Mouse (Mus musculus): Measurements from ENCODE around the gene Cinp. TPM values are rescaled to one million over a fixed set of nuclear protein-coding genes. Genes with fewer than 3 reads are reported as not detected.

The Cinp gene
- polyA plus RNA-seq, 1 experiment from 2014 or later, result 67.3 TPM

- Histone ChIP-seq H3K36me3 (no peaks in the 10 kb centered on the region), H3K4me2 (no peak overlapping the region), H3K9me3 (no peaks in the 10 kb centered on the region), H3K9ac (no peak overlapping the region), H3K4me1 (replicated peaks) (peaks cover 43% of the 10 kb centered on the region), H3K27ac (no peak overlapping the region), H3K27me3 (peaks cover 32% of the 10 kb centered on the region), H3K4me3 (no peak overlapping the region)
- no peak for ATAC-seq (ENCODE audit: low FRiP score)
- 70% methylated on average over 5 of the region's 5 CpGs for WGBS
Observed at GRCm38 (mm10) chr12:110841731-110842493, 47.0 kb downstream of the Cinp start.

- Histone ChIP-seq H3K4me1 (replicated peaks) (peaks cover 42% of the 10 kb centered on the region), H3K9me3 (no peaks in the 10 kb centered on the region), H3K36me3 (no peaks in the 10 kb centered on the region), H3K9ac (peak within 1 kb of the TSS; percentile 77), H3K27me3 (peaks cover 19% of the 10 kb centered on the region), H3K4me3 (peak within 1 kb of the TSS; percentile 71), H3K4me2 (peak within 1 kb of the TSS; percentile 68), H3K27ac (peak within 1 kb of the TSS; percentile 71)
- WGBS, result under 1% methylated on average over 71 of the region's 71 CpGs
- peak; percentile 86 for ATAC-seq (ENCODE audit: low FRiP score)
Observed at GRCm38 (mm10) chr12:110840348-110841198, 48.4 kb downstream of the Cinp start, which contains the start of gene Mok. Gene Mok, minus strand, starts transcription at chr12:110840939.

- WGBS, result 84% methylated on average over 8 of the region's 8 CpGs
- Histone ChIP-seq H3K27ac (peak overlapping the region; percentile 80), H3K4me3 (no peak overlapping the region), H3K4me1 (replicated peaks) (peaks cover 23% of the 10 kb centered on the region), H3K9me3 (no peaks in the 10 kb centered on the region), H3K4me2 (no peak overlapping the region), H3K36me3 (no peaks in the 10 kb centered on the region), H3K9ac (no peak overlapping the region), H3K27me3 (no peaks in the 10 kb centered on the region)
- ATAC-seq (ENCODE audit: low FRiP score), result no peak
Observed at GRCm38 (mm10) chr12:110837850-110838249, 51.1 kb downstream of the Cinp start.

- 36% methylated on average over 5 of the region's 5 CpGs for WGBS
- no peak for ATAC-seq (ENCODE audit: low FRiP score)
- H3K9ac ChIP-seq, result peak overlapping the region; percentile 53; the same call in 1 of the 2 replicates
Observed at GRCm38 (mm10) chr12:110837192-110837841, 51.6 kb downstream of the Cinp start.

GRCm38 (mm10) chr12:110836729-110837128, 52.2 kb downstream of the Cinp start:
- Histone ChIP-seq H3K27ac (peak overlapping the region; percentile 80), H3K27me3 (no peaks in the 10 kb centered on the region), H3K4me3 (no peak overlapping the region), H3K4me1 (replicated peaks) (peaks cover 23% of the 10 kb centered on the region), H3K9me3 (no peaks in the 10 kb centered on the region), H3K36me3 (no peaks in the 10 kb centered on the region), H3K4me2 (peak overlapping the region; percentile 20; the same call in 1 of the 2 replicates), H3K9ac (peak overlapping the region; percentile 53; the same call in 1 of the 2 replicates)
- WGBS, result 45% methylated on average over 6 of the region's 6 CpGs
- ATAC-seq (ENCODE audit: low FRiP score), result no peak

More at GRCm38 (mm10) chr12:110837192-110837841, 51.6 kb downstream of the Cinp start:
- Histone ChIP-seq H3K4me2 (peak overlapping the region; percentile 20; the same call in 1 of the 2 replicates), H3K27ac (peak overlapping the region; percentile 80), H3K27me3 (no peaks in the 10 kb centered on the region), H3K9me3 (no peaks in the 10 kb centered on the region), H3K4me1 (replicated peaks) (peaks cover 23% of the 10 kb centered on the region), H3K36me3 (no peaks in the 10 kb centered on the region), H3K4me3 (no peak overlapping the region)

- Histone ChIP-seq H3K9me3 (no peaks in the 10 kb centered on the region), H3K4me1 (replicated peaks) (peaks cover 22% of the 10 kb centered on the region), H3K27ac (no peak overlapping the region), H3K36me3 (no peaks in the 10 kb centered on the region), H3K4me3 (no peak overlapping the region), H3K9ac (no peak overlapping the region), H3K4me2 (no peak overlapping the region), H3K27me3 (no peaks in the 10 kb centered on the region)
- 96% methylated on average over 3 of the region's 3 CpGs for WGBS
- ATAC-seq (ENCODE audit: low FRiP score), result no peak
Observed at GRCm38 (mm10) chr12:110835182-110835581, 53.8 kb downstream of the Cinp start.

GRCm38 (mm10) chr12:110830293-110831024, 58.5 kb downstream of the Cinp start:
- no peak overlapping the region for H3K27ac ChIP-seq
- no peak overlapping the region for H3K4me2 ChIP-seq
- H3K9me3 ChIP-seq, result no peaks in the 10 kb centered on the region
- no peak overlapping the region for H3K9ac ChIP-seq
- no peak overlapping the region for H3K4me3 ChIP-seq
- no peaks in the 10 kb centered on the region for H3K27me3 ChIP-seq
- no peak for ATAC-seq (ENCODE audit: low FRiP score)
- peaks cover 4% of the 10 kb centered on the region; the same call in 1 of the 2 replicates for H3K36me3 ChIP-seq
- WGBS, result 83% methylated on average over 10 of the region's 11 CpGs
- H3K4me1 ChIP-seq (replicated peaks), result no peaks in the 10 kb centered on the region; the same call in 1 of the 2 replicates

GRCm38 (mm10) chr12:110828908-110829307, 60.0 kb downstream of the Cinp start:
- no peaks in the 10 kb centered on the region for H3K9me3 ChIP-seq
- no peaks in the 10 kb centered on the region for H3K4me1 ChIP-seq (replicated peaks)
- no peaks in the 10 kb centered on the region for H3K27me3 ChIP-seq
- H3K36me3 ChIP-seq, result peaks cover 4% of the 10 kb centered on the region; the same call in 1 of the 2 replicates
- no peak for ATAC-seq (ENCODE audit: low FRiP score)
- no peak overlapping the region for H3K9ac ChIP-seq
- H3K27ac ChIP-seq, result no peak overlapping the region
- no peak overlapping the region for H3K4me3 ChIP-seq
- 92% methylated on average over 4 of the region's 4 CpGs for WGBS
- no peak overlapping the region for H3K4me2 ChIP-seq

Other genes starting within 250 kb of the Cinp start
- 0.35 and 0.40 TPM in 2 replicates for gene 1700001K19Rik, start 206.5 kb downstream of the Cinp start, polyA plus RNA-seq (2015; fragmentation: Nextera tagmentation; extraction: Ambion mirVana)
- gene Hsp90aa1, start 186.4 kb downstream of the Cinp start, polyA plus RNA-seq (2015; fragmentation: Nextera tagmentation; extraction: Ambion mirVana), result 1,449 and 1,487 TPM in 2 replicates
- gene Wdr20, start 151.2 kb downstream of the Cinp start, polyA plus RNA-seq (2015; fragmentation: Nextera tagmentation; extraction: Ambion mirVana), result 26.0 and 26.3 TPM in 2 replicates
- gene Mok, start 48.2 kb downstream of the Cinp start, polyA plus RNA-seq (2015; fragmentation: Nextera tagmentation; extraction: Ambion mirVana), result 12.5 and 13.4 TPM in 2 replicates
- gene Zfp839, start 38.9 kb downstream of the Cinp start, polyA plus RNA-seq (2015; fragmentation: Nextera tagmentation; extraction: Ambion mirVana), result 4.0 and 4.6 TPM in 2 replicates
- 6.4 and 7.3 TPM in 2 replicates for gene Tecpr2, start 119 bp upstream of the Cinp start, polyA plus RNA-seq (2015; fragmentation: Nextera tagmentation; extraction: Ambion mirVana)
- gene Ankrd9, start 89.9 kb upstream of the Cinp start, polyA plus RNA-seq (2015; fragmentation: Nextera tagmentation; extraction: Ambion mirVana), result 6.8 and 7.5 TPM in 2 replicates
- gene Rcor1, start 150.2 kb upstream of the Cinp start, polyA plus RNA-seq (2015; fragmentation: Nextera tagmentation; extraction: Ambion mirVana), result 5.2 and 5.6 TPM in 2 replicates